Mouse (Mus musculus): ENCODE results near the gene C3.

The C3 gene

DNA sequence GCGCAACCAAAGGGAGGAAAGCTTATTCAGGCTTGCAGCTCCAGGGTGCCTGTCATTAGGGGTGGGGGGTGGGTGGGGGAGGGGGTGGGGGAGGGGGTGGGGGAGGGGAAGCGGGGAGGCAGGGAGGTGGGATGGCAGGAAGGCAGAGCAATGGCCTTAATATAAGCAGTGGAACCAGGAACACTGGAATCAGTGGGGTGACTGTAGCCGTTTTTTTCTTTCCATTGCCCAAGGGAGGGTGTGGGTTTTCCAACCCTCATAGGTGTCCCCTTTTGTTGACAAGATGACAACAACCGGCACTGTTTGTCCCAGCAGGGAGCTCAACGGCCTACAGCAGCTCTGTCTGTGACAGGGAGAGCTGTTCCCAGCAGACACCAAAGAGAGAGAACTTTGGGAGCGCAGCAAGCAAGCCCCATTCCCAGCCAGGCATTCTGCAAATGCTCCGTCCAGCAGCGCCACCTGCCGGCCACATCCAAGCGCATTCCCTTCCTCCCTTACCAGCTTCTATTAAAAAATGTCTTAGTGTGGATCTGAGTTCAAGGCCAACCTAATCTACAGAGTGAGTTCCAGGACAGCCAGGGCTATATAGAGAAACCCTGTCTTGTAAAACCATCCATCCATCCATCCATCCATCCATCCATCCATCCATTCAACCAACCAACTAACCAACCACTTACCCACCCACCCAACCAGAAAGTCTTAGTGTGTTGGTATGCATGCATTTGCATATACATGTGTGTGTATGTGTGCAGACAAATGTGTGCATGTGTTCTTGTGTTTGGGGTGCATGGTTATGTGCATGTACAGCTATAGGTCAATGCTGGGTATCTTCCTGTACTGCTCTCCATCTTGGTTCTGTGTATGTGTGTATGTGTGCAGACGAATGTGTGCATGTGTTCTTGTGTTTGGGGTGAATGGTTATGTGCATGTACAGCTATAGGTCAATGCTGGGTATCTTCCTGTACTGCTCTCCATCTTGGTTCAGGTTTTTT is 60.8 kb downstream of the C3 start:
- in situ Hi-C loops (cut with MboI) = loop anchor here (5.0 kb wide), 1 partner anchor 170 kb away; the partner anchor contains the start of gene Alkbh7
